ENCODE assay signal across 13 mouse cellular contexts in genomic region chr8:48740951-48741350, GRCm38 (mm10).
DNase-seq lines count a peak whose midpoint lies in the region; ATAC-seq and TF ChIP-seq lines count a peak whose summit lies in the region.
"Had no signal": no experiment of that assay in that cellular context is flagged by ENCODE, and none has a peak within 500 bp of the region (broad histone marks: within the 10 kb centered on the region; RNA-seq: fewer than 3 reads in every experiment).

No protein-coding gene starts in this region.

- no peaks in the 10 kb centered on the region; the same call in 1 of the 2 replicates for H3K27me3 ChIP-seq in embryonic facial prominence, embryonic 10.5 days (replicated peaks; ENCODE audit: low read depth, poor library complexity, severe bottlenecking)
- no peaks in the 10 kb centered on the region for H3K27me3 ChIP-seq in hindbrain, embryonic 16.5 days (replicated peaks; ENCODE audit: control insufficient read depth, insufficient read depth, low read length)
- H3K27me3 ChIP-seq in kidney, embryonic 16.5 days (ENCODE audit: insufficient read depth, low read length): no peaks in the 10 kb centered on the region

- 0 out of 2 replicates have a peak overlapping the region, but pooled peaks have one; percentile 24 for H3K27ac ChIP-seq in embryonic facial prominence, embryonic 10.5 days (replicated peaks)
- no peak overlapping the region for H3K27ac ChIP-seq in hindbrain, embryonic 16.5 days (ENCODE audit: low read depth, low read length)
- no peak overlapping the region for H3K27ac ChIP-seq in olfactory bulb, adult 2 months (ENCODE audit: insufficient read depth, low read depth, low read length)
- no peak overlapping the region for H3K27ac ChIP-seq in kidney, embryonic 16.5 days (ENCODE audit: low read length)
- H3K27ac ChIP-seq: lung, embryonic 15.5 days had no signal

- no peaks in the 10 kb centered on the region for H3K9me3 ChIP-seq in embryonic facial prominence, embryonic 10.5 days
- H3K9me3 ChIP-seq in hindbrain, embryonic 16.5 days (ENCODE audit: control insufficient read depth, low read length): no peaks in the 10 kb centered on the region
- no peaks in the 10 kb centered on the region for H3K9me3 ChIP-seq in kidney, embryonic 16.5 days (ENCODE audit: low read length)
- H3K9me3 ChIP-seq: lung, embryonic 15.5 days had no signal

- no peaks in the 10 kb centered on the region for H3K36me3 ChIP-seq in embryonic facial prominence, embryonic 10.5 days (replicated peaks)
- no peaks in the 10 kb centered on the region for H3K36me3 ChIP-seq in hindbrain, embryonic 16.5 days (ENCODE audit: control insufficient read depth, insufficient read depth, low read length)
- no peaks in the 10 kb centered on the region for H3K36me3 ChIP-seq in kidney, embryonic 16.5 days (ENCODE audit: insufficient read depth, low read length)
- H3K36me3 ChIP-seq: lung, embryonic 15.5 days had no signal

- peak; percentile 14 to 19 for DNase-seq in left cerebral cortex, postnatal 25 days (ENCODE audit: low spot score in 2 of 2)
- DNase-seq in left cerebral cortex, adult 11 months (ENCODE audit: low spot score): no peak
- DNase-seq in embryonic facial prominence, embryonic 10.5 days (ENCODE audit: low spot score): no peak
- no peak for DNase-seq in cerebellum, adult 9-11 months
- DNase-seq: cerebellum, adult 11-12 months; heart, adult 18-20 months; kidney, adult 11 months; thymus, adult 2 months had no signal

- TF ChIP-seq POLR2A in olfactory bulb, adult 2 months (IDR thresholded peaks at IDR 0.05; ENCODE audit: insufficient read depth, low read depth, low read length): no peak

- intact Hi-C loops in left cerebral cortex, postnatal 25 days (cut with DNase I): no loop called here

- TF ChIP-seq CTCF in olfactory bulb, adult 2 months (IDR thresholded peaks at IDR 0.05; ENCODE audit: insufficient read depth, low read depth, low read length): no peak

- ATAC-seq in hindbrain, embryonic 16.5 days: peak; percentile 10; the same call in 1 of the 2 replicates
- ATAC-seq in kidney, embryonic 16.5 days (ENCODE audit: low FRiP score, low TSS enrichment): no peak

- no peak overlapping the region for H3K4me3 ChIP-seq in embryonic facial prominence, embryonic 10.5 days
- no peak overlapping the region for H3K4me3 ChIP-seq in hindbrain, embryonic 16.5 days (ENCODE audit: low read length)
- H3K4me3 ChIP-seq in olfactory bulb, adult 2 months (ENCODE audit: insufficient read depth, low read depth, low read length): 0 out of 2 replicates have a peak overlapping the region, but pooled peaks have one; percentile 45
- H3K4me3 ChIP-seq in kidney, embryonic 16.5 days (ENCODE audit: low read length): no peak overlapping the region
- H3K4me3 ChIP-seq: erythroblast, embryonic 14.5 days; lung, embryonic 15.5 days had no signal

- WGBS in embryonic facial prominence, embryonic 10.5 days: 78% methylated on average over 11 of the region's 11 CpGs
- whole genome bisulfite sequencing in hindbrain, embryonic 16.5 days: 50% methylated on average over 11 of the region's 11 CpGs
- 35% methylated on average over 11 of the region's 11 CpGs for WGBS in olfactory bulb, adult 2 months
- WGBS in kidney, embryonic 16.5 days: 62% methylated on average over 11 of the region's 11 CpGs

- H3K9ac ChIP-seq in hindbrain, embryonic 16.5 days (ENCODE audit: low read depth, low read length): no peak overlapping the region
- no peak overlapping the region for H3K9ac ChIP-seq in kidney, embryonic 16.5 days (replicated peaks; ENCODE audit: low read length)
- H3K9ac ChIP-seq: lung, embryonic 15.5 days had no signal

- H3K4me1 ChIP-seq in embryonic facial prominence, embryonic 10.5 days: peaks cover 32% of the 10 kb centered on the region
- H3K4me1 ChIP-seq in hindbrain, embryonic 16.5 days (ENCODE audit: control insufficient read depth, insufficient read depth, low read depth, low read length): no peaks in the 10 kb centered on the region
- H3K4me1 ChIP-seq in olfactory bulb, adult 2 months (ENCODE audit: control insufficient read depth, insufficient read depth, low read length): no peaks in the 10 kb centered on the region
- H3K4me1 ChIP-seq in kidney, embryonic 16.5 days (ENCODE audit: insufficient read depth, low read length): no peaks in the 10 kb centered on the region
- H3K4me1 ChIP-seq: lung, embryonic 15.5 days had no signal

- H3K4me2 ChIP-seq in hindbrain, embryonic 16.5 days (ENCODE audit: low read length): peak overlapping the region; percentile 54
- H3K4me2 ChIP-seq in kidney, embryonic 16.5 days (replicated peaks; ENCODE audit: low read depth, low read length): no peak overlapping the region

Comparison
In these comparisons a context has a peak if more than half of its experiments do, and no peak if none do; other contexts are left out.
1. DNase-seq: peak in left cerebral cortex, postnatal 25 days (2 of 2); none in left cerebral cortex, adult 11 months (single experiment), embryonic facial prominence, embryonic 10.5 days (single experiment) and cerebellum, adult 9-11 months (single experiment).